Mouse (Mus musculus): ENCODE measurements around the gene Nemf. TPM values are rescaled to one million over a fixed set of nuclear protein-coding genes. Genes with fewer than 3 reads are reported as not detected.
"Not testable (repeated sequence)": the region's sequence is repeated elsewhere in the genome, so short reads cannot be mapped to it uniquely, and the experiment has no call there.

The Nemf gene
- polyA plus RNA-seq, 1 experiment = 6.4 TPM

GRCm38 (mm10) chr12:69370936-69371335, 14.0 kb upstream of the Nemf start:
- H3K4me3 ChIP-seq (ENCODE audit: insufficient read depth, poor library complexity, severe bottlenecking) = no peak overlapping the region
- no peak for TF ChIP-seq MYOD1 (IDR thresholded peaks at IDR 0.05; ENCODE audit: control insufficient read depth, insufficient read length, low read depth)
- TF ChIP-seq MAX (IDR thresholded peaks at IDR 0.05) = no peak
- no peaks in the 10 kb centered on the region for H3K27me3 ChIP-seq (ENCODE audit: control insufficient read depth, insufficient read depth, insufficient read length)
- H3ac ChIP-seq (ENCODE audit: control insufficient read depth, insufficient read length, low read depth) = peak overlapping the region; percentile 92
- H3K79me3 ChIP-seq (ENCODE audit: low read depth) = peaks cover 36% of the 10 kb centered on the region
- peaks cover 31% of the 10 kb centered on the region for H3K36me3 ChIP-seq (ENCODE audit: control insufficient read depth, insufficient read depth)
- H3K79me2 ChIP-seq (ENCODE audit: control insufficient read depth, insufficient read depth) = peaks cover 41% of the 10 kb centered on the region

GRCm38 (mm10) chr12:69367557-69367956, 10.6 kb upstream of the Nemf start:
- H3K4me3 ChIP-seq (ENCODE audit: insufficient read depth, poor library complexity, severe bottlenecking) = no peak overlapping the region
- no peaks in the 10 kb centered on the region for H3K27me3 ChIP-seq (ENCODE audit: control insufficient read depth, insufficient read depth, insufficient read length)
- no peaks in the 10 kb centered on the region for H3K36me3 ChIP-seq (ENCODE audit: control insufficient read depth, insufficient read depth)
- H3ac ChIP-seq (ENCODE audit: control insufficient read depth, insufficient read length, low read depth) = no peak overlapping the region
- TF ChIP-seq MYOD1 (IDR thresholded peaks at IDR 0.05; ENCODE audit: control insufficient read depth, insufficient read length, low read depth) = no peak
- no peak for TF ChIP-seq MYOG (IDR thresholded peaks at IDR 0.05; ENCODE audit: control insufficient read depth, extremely low read depth, insufficient read length)
- TF ChIP-seq CTCF (IDR thresholded peaks at IDR 0.05; ENCODE audit: control insufficient read depth, insufficient read depth, insufficient read length) = no peak
- TF ChIP-seq FOSL1 (IDR thresholded peaks at IDR 0.05; ENCODE audit: insufficient read depth, low read length, poor library complexity, severe bottlenecking) = no peak
- no peak for TF ChIP-seq MAX (IDR thresholded peaks at IDR 0.05)
- no peak for TF ChIP-seq USF1 (IDR thresholded peaks at IDR 0.05; ENCODE audit: low read depth)
- no peak for TF ChIP-seq CEBPB (IDR thresholded peaks at IDR 0.05; ENCODE audit: low read depth)
- peaks cover 2% of the 10 kb centered on the region for H3K79me3 ChIP-seq (ENCODE audit: low read depth)
- H3K79me2 ChIP-seq (ENCODE audit: control insufficient read depth, insufficient read depth) = peaks cover 7% of the 10 kb centered on the region

- H3K4me3 ChIP-seq (ENCODE audit: insufficient read depth, poor library complexity, severe bottlenecking) = no peak overlapping the region
- no peak overlapping the region for H3ac ChIP-seq (ENCODE audit: control insufficient read depth, insufficient read length, low read depth)
- H3K79me3 ChIP-seq (ENCODE audit: low read depth) = no peaks in the 10 kb centered on the region
- H3K27me3 ChIP-seq (ENCODE audit: control insufficient read depth, insufficient read depth, insufficient read length) = no peaks in the 10 kb centered on the region
- H3K79me2 ChIP-seq (ENCODE audit: control insufficient read depth, insufficient read depth) = no peaks in the 10 kb centered on the region
- H3K36me3 ChIP-seq (ENCODE audit: control insufficient read depth, insufficient read depth) = no peaks in the 10 kb centered on the region
- TF ChIP-seq MAX (IDR thresholded peaks at IDR 0.05) = no peak
- TF ChIP-seq MYOG (IDR thresholded peaks at IDR 0.05; ENCODE audit: control insufficient read depth, extremely low read depth, insufficient read length) = no peak
- TF ChIP-seq FOSL1 (IDR thresholded peaks at IDR 0.05; ENCODE audit: insufficient read depth, low read length, poor library complexity, severe bottlenecking) = no peak
- TF ChIP-seq CEBPB (IDR thresholded peaks at IDR 0.05; ENCODE audit: low read depth) = no peak
- no peak for TF ChIP-seq USF1 (IDR thresholded peaks at IDR 0.05; ENCODE audit: low read depth)
- TF ChIP-seq CTCF (IDR thresholded peaks at IDR 0.05; ENCODE audit: control insufficient read depth, insufficient read depth, insufficient read length) = no peak
- TF ChIP-seq MYOD1 (IDR thresholded peaks at IDR 0.05; ENCODE audit: control insufficient read depth, insufficient read length, low read depth) = no peak
These were observed 9.5 kb upstream of the Nemf start for GRCm38 (mm10) chr12:69366424-69366823.

GRCm38 (mm10) chr12:69365757-69366156, 8.8 kb upstream of the Nemf start:
- H3K27me3 ChIP-seq (ENCODE audit: control insufficient read depth, insufficient read depth, insufficient read length) = no peaks in the 10 kb centered on the region
- no peak overlapping the region for H3K4me3 ChIP-seq (ENCODE audit: insufficient read depth, poor library complexity, severe bottlenecking)
- H3K79me3 ChIP-seq (ENCODE audit: low read depth) = no peaks in the 10 kb centered on the region
- TF ChIP-seq CTCF (IDR thresholded peaks at IDR 0.05; ENCODE audit: control insufficient read depth, insufficient read depth, insufficient read length) = no peak
- no peak for TF ChIP-seq MAX (IDR thresholded peaks at IDR 0.05)
- TF ChIP-seq MYOG (IDR thresholded peaks at IDR 0.05; ENCODE audit: control insufficient read depth, extremely low read depth, insufficient read length) = no peak
- no peak for TF ChIP-seq FOSL1 (IDR thresholded peaks at IDR 0.05; ENCODE audit: insufficient read depth, low read length, poor library complexity, severe bottlenecking)
- TF ChIP-seq USF1 (IDR thresholded peaks at IDR 0.05; ENCODE audit: low read depth) = no peak
- TF ChIP-seq MYOD1 (IDR thresholded peaks at IDR 0.05; ENCODE audit: control insufficient read depth, insufficient read length, low read depth) = no peak
- no peak for TF ChIP-seq CEBPB (IDR thresholded peaks at IDR 0.05; ENCODE audit: low read depth)
- H3ac ChIP-seq (ENCODE audit: control insufficient read depth, insufficient read length, low read depth) = no peak overlapping the region
- no peaks in the 10 kb centered on the region for H3K79me2 ChIP-seq (ENCODE audit: control insufficient read depth, insufficient read depth)
- H3K36me3 ChIP-seq (ENCODE audit: control insufficient read depth, insufficient read depth) = no peaks in the 10 kb centered on the region

GRCm38 (mm10) chr12:69363899-69364762, 7.2 kb upstream of the Nemf start:
- no peaks in the 10 kb centered on the region for H3K36me3 ChIP-seq (ENCODE audit: control insufficient read depth, insufficient read depth)
- no peaks in the 10 kb centered on the region for H3K79me3 ChIP-seq (ENCODE audit: low read depth)
- peak overlapping the region; percentile 59 for H3ac ChIP-seq (ENCODE audit: control insufficient read depth, insufficient read length, low read depth)
- H3K4me3 ChIP-seq (ENCODE audit: insufficient read depth, poor library complexity, severe bottlenecking) = peak overlapping the region; percentile 33
- TF ChIP-seq CTCF (IDR thresholded peaks at IDR 0.05; ENCODE audit: control insufficient read depth, insufficient read depth, insufficient read length) (no peak), FOSL1 (IDR thresholded peaks at IDR 0.05; ENCODE audit: insufficient read depth, low read length, poor library complexity, severe bottlenecking) (no peak), MAX (IDR thresholded peaks at IDR 0.05) (no peak)
- no peaks in the 10 kb centered on the region for H3K27me3 ChIP-seq (ENCODE audit: control insufficient read depth, insufficient read depth, insufficient read length)
- no peaks in the 10 kb centered on the region for H3K79me2 ChIP-seq (ENCODE audit: control insufficient read depth, insufficient read depth)

- H3K4me3 ChIP-seq (ENCODE audit: insufficient read depth, poor library complexity, severe bottlenecking); H3K79me2 ChIP-seq (ENCODE audit: control insufficient read depth, insufficient read depth); H3K27me3 ChIP-seq (ENCODE audit: control insufficient read depth, insufficient read depth, insufficient read length); H3ac ChIP-seq (ENCODE audit: control insufficient read depth, insufficient read length, low read depth); H3K36me3 ChIP-seq (ENCODE audit: control insufficient read depth, insufficient read depth); H3K79me3 ChIP-seq (ENCODE audit: low read depth): not testable (repeated sequence)
These were observed 6.1 kb upstream of the Nemf start for GRCm38 (mm10) chr12:69363110-69363509.
